Mouse (Mus musculus) adrenal gland, postnatal 36 days (tissue): ENCODE measurements around the gene Pih1d1. TPM values are rescaled to one million over a fixed set of nuclear protein-coding genes. Genes with fewer than 3 reads are reported as not detected.
"Not testable (repeated sequence)": the region's sequence is repeated elsewhere in the genome, so short reads cannot be mapped to it uniquely, and the experiment has no call there.

Source experiments
- DNase-seq, 2 experiments: peaks; one replicate each; pipeline ENCODE4 v3.0.0; 2021; ENCODE audit warnings: mixed read lengths in 1 of 2
- long read RNA-seq, 2 experiments: library from polyadenylated mRNA; stranded (forward); transcript quantifications; one replicate each; pipeline ENCODE4 v2.0.0; 2021; ENCODE audit warnings: borderline sequencing depth in 2 of 2
- total RNA-seq, 2 experiments: library from RNA; stranded (reverse); gene quantifications; 2 replicates each; pipeline ENCODE4 v1.2.3; 2021

Gene Pih1d1
- total RNA-seq, result 10 to 100 TPM; 59.1 to 77.0 TPM
- long read RNA-seq, experiment 1, transcript Pih1d1-201 (10 exons, 1,185 nt), result major isoform, 34 of 77 reads
- long read RNA-seq, experiment 1, transcript Pih1d1-206 (10 exons, 1,077 nt), result minor isoform, 24 of 77 reads
- long read RNA-seq, experiment 1, partial matches to known transcripts, result 9 of 77 reads
- long read RNA-seq, experiment 1, other reads (novel, unspliced or antisense), result 8 of 77 reads
- long read RNA-seq, experiment 2, transcript Pih1d1-201 (10 exons, 1,185 nt), result minor isoform, 10 of 25 reads
- long read RNA-seq, experiment 2, transcript Pih1d1-206 (10 exons, 1,077 nt), result major isoform, 13 of 25 reads
- long read RNA-seq, experiment 2, partial matches to known transcripts, result 2 of 25 reads
- long read RNA-seq, experiment 2, other reads (novel, unspliced or antisense), result 0 of 25 reads

GRCm38 (mm10) chr7:45154096-45154992 lies at the start of gene Pih1d1, which contains the start of gene Aldh16a1:
Gene Pih1d1 (plus strand): TSS chr7:45154303.
Gene Aldh16a1 (minus strand): TSS chr7:45154584.
- DNase-seq, result peak; percentile 97 to 98

GRCm38 (mm10) chr7:45104941-45105340 lies 49.2 kb upstream of the Pih1d1 start:
- no peak for DNase-seq

GRCm38 (mm10) chr7:45105491-45105890 lies 48.6 kb upstream of the Pih1d1 start:
- DNase-seq, result no peak

GRCm38 (mm10) chr7:45106441-45106840 lies 47.7 kb upstream of the Pih1d1 start:
- no peak for DNase-seq

- no peak for DNase-seq
These were observed 47.0 kb upstream of the Pih1d1 start for GRCm38 (mm10) chr7:45107052-45107645.

- DNase-seq, result not testable (repeated sequence)
These were observed 44.0 kb upstream of the Pih1d1 start for GRCm38 (mm10) chr7:45110089-45110488.

- DNase-seq, result no peak
These were observed 42.2 kb upstream of the Pih1d1 start for GRCm38 (mm10) chr7:45111940-45112339.

- no peak for DNase-seq
These were observed 41.6 kb upstream of the Pih1d1 start for GRCm38 (mm10) chr7:45112529-45112928.

GRCm38 (mm10) chr7:45113476-45113875 lies 40.6 kb upstream of the Pih1d1 start:
- no peak for DNase-seq

- DNase-seq, result no peak
These were observed 36.5 kb upstream of the Pih1d1 start for GRCm38 (mm10) chr7:45117566-45117965.

- DNase-seq, result no peak
These were observed 35.8 kb upstream of the Pih1d1 start for GRCm38 (mm10) chr7:45118336-45118735.

- no peak for DNase-seq
These were observed 34.1 kb upstream of the Pih1d1 start for GRCm38 (mm10) chr7:45119780-45120709.

- peak; percentile 58 to 77 for DNase-seq
These were observed 32.7 kb upstream of the Pih1d1 start for GRCm38 (mm10) chr7:45121404-45121803.

GRCm38 (mm10) chr7:45121966-45122365 lies 32.1 kb upstream of the Pih1d1 start:
- DNase-seq, result no peak

- DNase-seq, result no peak
These were observed 31.4 kb upstream of the Pih1d1 start for GRCm38 (mm10) chr7:45122561-45123185.

GRCm38 (mm10) chr7:45123186-45123570 lies 30.9 kb upstream of the Pih1d1 start:
- DNase-seq, result peak in 1 of 2 experiments; percentile 74

GRCm38 (mm10) chr7:45124224-45125143 lies 29.6 kb upstream of the Pih1d1 start, which contains the start of gene Rps11:
Gene Rps11 (minus strand): TSS chr7:45124439.
- peak; percentile 99 for DNase-seq

GRCm38 (mm10) chr7:45125144-45125600 lies 28.9 kb upstream of the Pih1d1 start:
- no peak for DNase-seq

GRCm38 (mm10) chr7:45125649-45126048 lies 28.5 kb upstream of the Pih1d1 start:
- DNase-seq, result not testable (repeated sequence)
